Mouse (Mus musculus): ENCODE results near the gene Paqr9. TPM values are rescaled to one million over a fixed set of nuclear protein-coding genes. Genes with fewer than 3 reads are reported as not detected.

The Paqr9 gene
- polyA plus RNA-seq, 1 experiment from 2014 or later = 2.0 TPM

- Histone ChIP-seq H3K27ac (no peak overlapping the region), H3K27me3 (replicated peaks) (0 out of 2 replicates have a peak, but pooled peaks cover 2% of the 10 kb centered on the region), H3K9me3 (no peaks in the 10 kb centered on the region), H3K4me3 (no peak overlapping the region), H3K4me1 (no peaks in the 10 kb centered on the region), H3K4me2 (replicated peaks) (no peak overlapping the region), H3K9ac (no peak overlapping the region), H3K36me3 (no peaks in the 10 kb centered on the region)
- no peak for ATAC-seq (ENCODE audit: low FRiP score, low read depth)
- WGBS = 89% methylated on average over 5 of the region's 5 CpGs
Observed at GRCm38 (mm10) chr9:95569249-95569648, 9.8 kb downstream of the Paqr9 start.

GRCm38 (mm10) chr9:95569966-95570365 lies 10.5 kb downstream of the Paqr9 start:
- H3K27ac ChIP-seq = no peak overlapping the region
- no peaks in the 10 kb centered on the region for H3K27me3 ChIP-seq (replicated peaks)
- H3K4me1 ChIP-seq = no peaks in the 10 kb centered on the region
- no peak overlapping the region for H3K9ac ChIP-seq
- H3K4me2 ChIP-seq (replicated peaks) = no peak overlapping the region
- no peaks in the 10 kb centered on the region for H3K36me3 ChIP-seq
- H3K4me3 ChIP-seq = no peak overlapping the region
- no peaks in the 10 kb centered on the region for H3K9me3 ChIP-seq
- WGBS = 90% methylated on average over 5 of the region's 5 CpGs
- ATAC-seq (ENCODE audit: low FRiP score, low read depth) = no peak

GRCm38 (mm10) chr9:95570604-95571003 lies 11.1 kb downstream of the Paqr9 start:
- no peaks in the 10 kb centered on the region for H3K4me1 ChIP-seq
- no peaks in the 10 kb centered on the region for H3K27me3 ChIP-seq (replicated peaks)
- no peak overlapping the region for H3K27ac ChIP-seq
- no peaks in the 10 kb centered on the region for H3K36me3 ChIP-seq
- no peak overlapping the region for H3K9ac ChIP-seq
- no peak for ATAC-seq (ENCODE audit: low FRiP score, low read depth)
- H3K4me2 ChIP-seq (replicated peaks) = no peak overlapping the region
- WGBS = 90% methylated on average over 4 of the region's 4 CpGs
- H3K9me3 ChIP-seq = no peaks in the 10 kb centered on the region
- no peak overlapping the region for H3K4me3 ChIP-seq

GRCm38 (mm10) chr9:95571494-95571893 lies 12.0 kb downstream of the Paqr9 start:
- Histone ChIP-seq H3K4me3 (no peak overlapping the region), H3K4me2 (replicated peaks) (no peak overlapping the region), H3K4me1 (no peaks in the 10 kb centered on the region), H3K9ac (no peak overlapping the region), H3K27ac (no peak overlapping the region), H3K27me3 (replicated peaks) (no peaks in the 10 kb centered on the region), H3K36me3 (no peaks in the 10 kb centered on the region), H3K9me3 (no peaks in the 10 kb centered on the region)
- ATAC-seq (ENCODE audit: low FRiP score, low read depth) = no peak
- WGBS = 71% methylated on average over 4 of the region's 4 CpGs

GRCm38 (mm10) chr9:95572558-95572957 lies 13.1 kb downstream of the Paqr9 start:
- Histone ChIP-seq H3K27ac (no peak overlapping the region), H3K9ac (no peak overlapping the region), H3K36me3 (no peaks in the 10 kb centered on the region), H3K4me3 (no peak overlapping the region), H3K9me3 (no peaks in the 10 kb centered on the region), H3K4me2 (replicated peaks) (no peak overlapping the region), H3K4me1 (no peaks in the 10 kb centered on the region), H3K27me3 (replicated peaks) (no peaks in the 10 kb centered on the region)
- no peak for ATAC-seq (ENCODE audit: low FRiP score, low read depth)
- WGBS = 76% methylated on average over 5 of the region's 5 CpGs

- Histone ChIP-seq H3K4me2 (replicated peaks) (no peak overlapping the region), H3K27ac (no peak overlapping the region), H3K4me1 (no peaks in the 10 kb centered on the region), H3K36me3 (no peaks in the 10 kb centered on the region), H3K27me3 (replicated peaks) (no peaks in the 10 kb centered on the region), H3K9ac (no peak overlapping the region), H3K9me3 (no peaks in the 10 kb centered on the region), H3K4me3 (no peak overlapping the region)
- 89% methylated on average over 4 of the region's 4 CpGs for WGBS
- ATAC-seq (ENCODE audit: low FRiP score, low read depth) = no peak
Observed at GRCm38 (mm10) chr9:95574116-95574515, 14.7 kb downstream of the Paqr9 start.

- Histone ChIP-seq H3K36me3 (no peaks in the 10 kb centered on the region), H3K27me3 (replicated peaks) (peaks cover 9% of the 10 kb centered on the region; the same call in 1 of the 2 replicates), H3K27ac (no peak overlapping the region), H3K9me3 (no peaks in the 10 kb centered on the region), H3K4me3 (no peak overlapping the region), H3K4me2 (replicated peaks) (no peak overlapping the region), H3K9ac (no peak overlapping the region), H3K4me1 (peaks cover 5% of the 10 kb centered on the region)
- 88% methylated on average over 6 of the region's 6 CpGs for WGBS
- ATAC-seq (ENCODE audit: low FRiP score, low read depth) = no peak
Observed at GRCm38 (mm10) chr9:95577502-95577901, 18.0 kb downstream of the Paqr9 start.

GRCm38 (mm10) chr9:95578366-95578895 lies 19.0 kb downstream of the Paqr9 start:
- H3K4me3 ChIP-seq = no peak overlapping the region
- no peak overlapping the region for H3K27ac ChIP-seq
- H3K36me3 ChIP-seq = no peaks in the 10 kb centered on the region
- no peak overlapping the region for H3K9ac ChIP-seq
- H3K4me1 ChIP-seq = peaks cover 5% of the 10 kb centered on the region
- ATAC-seq (ENCODE audit: low FRiP score, low read depth) = no peak
- 94% methylated on average over 5 of the region's 5 CpGs for WGBS
- H3K27me3 ChIP-seq (replicated peaks) = peaks cover 9% of the 10 kb centered on the region; the same call in 1 of the 2 replicates
- no peaks in the 10 kb centered on the region for H3K9me3 ChIP-seq
- no peak overlapping the region for H3K4me2 ChIP-seq (replicated peaks)

- Histone ChIP-seq H3K27me3 (replicated peaks) (peaks cover 9% of the 10 kb centered on the region; the same call in 1 of the 2 replicates), H3K9me3 (no peaks in the 10 kb centered on the region), H3K9ac (no peak overlapping the region), H3K27ac (no peak overlapping the region), H3K36me3 (no peaks in the 10 kb centered on the region), H3K4me3 (no peak overlapping the region), H3K4me2 (replicated peaks) (peak overlapping the region; percentile 58; the same call in 1 of the 2 replicates), H3K4me1 (peaks cover 5% of the 10 kb centered on the region)
- ATAC-seq (ENCODE audit: low FRiP score, low read depth) = no peak
- WGBS = 69% methylated on average over 16 of the region's 16 CpGs
Observed at GRCm38 (mm10) chr9:95581021-95581757, 21.7 kb downstream of the Paqr9 start.

- H3K4me1 ChIP-seq = peaks cover 5% of the 10 kb centered on the region
- 10% methylated on average over 20 of the region's 20 CpGs for WGBS
- H3K4me2 ChIP-seq (replicated peaks) = peak overlapping the region; percentile 58
- H3K4me3 ChIP-seq = peak overlapping the region; percentile 27
- H3K36me3 ChIP-seq = no peaks in the 10 kb centered on the region
- ATAC-seq (ENCODE audit: low FRiP score, low read depth) = 0 out of 2 replicates have a peak, but pooled peaks have one; percentile 13
- H3K27ac ChIP-seq = no peak overlapping the region
- no peak overlapping the region for H3K9ac ChIP-seq
- H3K27me3 ChIP-seq (replicated peaks) = peaks cover 9% of the 10 kb centered on the region; the same call in 1 of the 2 replicates
- no peaks in the 10 kb centered on the region for H3K9me3 ChIP-seq
Observed at GRCm38 (mm10) chr9:95581758-95582515, 22.5 kb downstream of the Paqr9 start.

- Histone ChIP-seq H3K36me3 (no peaks in the 10 kb centered on the region), H3K9ac (no peak overlapping the region), H3K9me3 (no peaks in the 10 kb centered on the region), H3K27me3 (replicated peaks) (peaks cover 9% of the 10 kb centered on the region; the same call in 1 of the 2 replicates), H3K4me3 (peak overlapping the region; percentile 27; the same call in 1 of the 2 replicates), H3K4me1 (peaks cover 5% of the 10 kb centered on the region), H3K27ac (no peak overlapping the region), H3K4me2 (replicated peaks) (peak overlapping the region; percentile 58)
- WGBS = 25% methylated on average over 8 of the region's 8 CpGs
- no peak for ATAC-seq (ENCODE audit: low FRiP score, low read depth)
Observed at GRCm38 (mm10) chr9:95582555-95582954, 23.1 kb downstream of the Paqr9 start.

- no peak overlapping the region for H3K27ac ChIP-seq
- H3K9me3 ChIP-seq = no peaks in the 10 kb centered on the region
- H3K36me3 ChIP-seq = no peaks in the 10 kb centered on the region
- peaks cover 7% of the 10 kb centered on the region; the same call in 1 of the 2 replicates for H3K27me3 ChIP-seq (replicated peaks)
- H3K4me1 ChIP-seq = peaks cover 5% of the 10 kb centered on the region
- WGBS = 79% methylated on average over 5 of the region's 5 CpGs
- no peak overlapping the region for H3K4me3 ChIP-seq
- no peak for ATAC-seq (ENCODE audit: low FRiP score, low read depth)
- H3K4me2 ChIP-seq (replicated peaks) = no peak overlapping the region
- no peak overlapping the region for H3K9ac ChIP-seq
Observed at GRCm38 (mm10) chr9:95586046-95586445, 26.6 kb downstream of the Paqr9 start.
